Mouse (Mus musculus): ENCODE measurements at regions not wholly inside any gene's neighbourhood (a gene's known extent, or its start where the extent isn't known, plus 50 kb on each side); places are given as distances from the start of the nearest gene placed in this dataset.

DNA sequence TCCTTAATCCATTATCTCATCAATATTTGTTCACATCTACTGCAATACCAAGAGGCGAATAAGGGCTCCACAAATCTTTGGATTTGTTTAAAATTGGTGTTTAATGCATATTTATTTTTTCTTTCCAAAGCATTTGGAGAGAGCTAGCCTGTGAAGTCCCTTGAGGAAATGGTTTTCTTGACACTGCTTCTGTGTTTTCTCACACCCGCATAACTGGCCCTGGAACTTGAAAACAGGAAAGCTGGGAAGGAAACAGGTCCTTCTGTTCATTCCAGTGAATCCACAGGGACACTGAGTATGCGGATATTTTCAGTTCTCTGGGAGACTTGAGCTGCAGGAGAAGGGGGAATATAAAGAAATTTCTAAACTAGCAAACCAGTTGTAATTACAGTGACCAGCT is 413.6 kb downstream of the Hdgfl1 start:
- TF ChIP-seq CTCF (IDR thresholded peaks at IDR 0.05; ENCODE audit: control insufficient read depth, insufficient read depth, insufficient read length) (no peak), FOSL1 (IDR thresholded peaks at IDR 0.05; ENCODE audit: insufficient read depth, low read length, poor library complexity, severe bottlenecking) (no peak), CEBPB (IDR thresholded peaks at IDR 0.05; ENCODE audit: low read depth) (no peak), MYOG (IDR thresholded peaks at IDR 0.05; ENCODE audit: control insufficient read depth, extremely low read depth, insufficient read length) (no peak), USF1 (IDR thresholded peaks at IDR 0.05; ENCODE audit: low read depth) (no peak)
